Mouse (Mus musculus) MEL (cell line): ENCODE data around the gene Rgmb. TPM values are rescaled to one million over a fixed set of nuclear protein-coding genes. Genes with fewer than 3 reads are reported as not detected.

Experiments used
- DNase-seq: peaks from one replicate; pipeline ENCODE4 v3.0.0; 2011; ENCODE audit warnings: low read depth, low spot score
- H3K27ac ChIP-seq: 2 replicates; pipeline ENCODE4 v1.5.1; 2012; ENCODE audit warnings: low read depth, mild to moderate bottlenecking, control low read depth, low read length, moderate library complexity; ENCODE audit not compliant: control insufficient read depth
- H3K27me3 ChIP-seq, 2 experiments: fragments of 150-350 bp in 1 of 2; sonication (generic) in 1 of 2; 2 replicates each; pipeline ENCODE4 v1.6.1; 2012; ENCODE audit warnings: low read length in 2 of 2, mild to moderate bottlenecking in 2 of 2, improper control_type of control experiment in 1 of 2, moderate library complexity in 1 of 2; ENCODE audit not compliant: insufficient read depth in 2 of 2, control insufficient read depth in 1 of 2
- H3K36me3 ChIP-seq, 2 experiments: 2 replicates each; pipeline ENCODE4 v1.6.1; 2012 to 2014; ENCODE audit warnings: low read length in 2 of 2, improper control_type of control experiment in 1 of 2, inconsistent platforms in 1 of 2, mild to moderate bottlenecking in 1 of 2; ENCODE audit not compliant: insufficient read depth in 2 of 2, control insufficient read depth in 1 of 2
- H3K4me1 ChIP-seq, 2 experiments: fragments of 150-350 bp in 1 of 2; sonication (generic) in 1 of 2; 2 replicates each; pipeline ENCODE4 v1.6.1; 2012; ENCODE audit warnings: low read length in 2 of 2, improper control_type of control experiment in 1 of 2, mild to moderate bottlenecking in 1 of 2; ENCODE audit not compliant: insufficient read depth in 2 of 2, control insufficient read depth in 1 of 2
- H3K4me3 ChIP-seq, 2 experiments: fragments of 150-350 bp in 1 of 2; sonication (generic) in 1 of 2; 2 replicates each; pipeline ENCODE4 v1.5.1; 2012; ENCODE audit warnings: low read depth in 2 of 2, low read length in 2 of 2, mild to moderate bottlenecking in 2 of 2, moderate library complexity in 2 of 2, control low read depth in 1 of 2, improper control_type of control experiment in 1 of 2; ENCODE audit not compliant: control insufficient read depth in 1 of 2, insufficient read depth in 1 of 2
- H3K79me2 ChIP-seq: 2 replicates; pipeline ENCODE4 v1.6.1; 2012; ENCODE audit warnings: mild to moderate bottlenecking, low read length, moderate library complexity; ENCODE audit not compliant: control insufficient read depth, poor library complexity, insufficient read depth
- H3K9ac ChIP-seq: 2 replicates; pipeline ENCODE4 v1.6.1; 2012; ENCODE audit warnings: low read depth, mild to moderate bottlenecking, control low read depth, low read length, moderate library complexity; ENCODE audit not compliant: control insufficient read depth, poor library complexity, severe bottlenecking
- H3K9me3 ChIP-seq: fragments of 150-350 bp; sonication (generic); replicated peaks from 2 replicates; pipeline ENCODE4 v1.6.1; 2012; ENCODE audit warnings: mild to moderate bottlenecking, low read length, improper control_type of control experiment, moderate library complexity; ENCODE audit not compliant: insufficient read depth
- E2F4 ChIP-seq: IDR thresholded peaks from 2 replicates; pipeline ENCODE4 v1.6.1; 2011; ENCODE audit warnings: low read depth, low read length, improper control_type of control experiment, borderline replicate concordance
- ETS1 ChIP-seq: IDR thresholded peaks from 2 replicates; pipeline ENCODE4 v1.6.1; 2012; ENCODE audit warnings: low read depth, mild to moderate bottlenecking, inconsistent platforms, low read length, improper control_type of control experiment, moderate library complexity
- KAT2A ChIP-seq: conservative IDR thresholded peaks from 2 replicates; pipeline ENCODE4 v1.6.1; 2012; ENCODE audit warnings: low read depth, low read length, improper control_type of control experiment, inconsistent platforms
- MAFK ChIP-seq: IDR thresholded peaks from 2 replicates; pipeline ENCODE4 v1.6.1; 2011; ENCODE audit warnings: low read depth, mild to moderate bottlenecking, low read length, improper control_type of control experiment, borderline replicate concordance
- MYC ChIP-seq: IDR thresholded peaks from 2 replicates; pipeline ENCODE4 v1.6.1; 2011; ENCODE audit warnings: low read depth, mild to moderate bottlenecking, low read length, improper control_type of control experiment, moderate library complexity
- POLR2AphosphoS5 ChIP-seq: IDR thresholded peaks from 2 replicates; pipeline ENCODE4 v1.6.1; 2012; ENCODE audit warnings: low read depth, borderline replicate concordance, mild to moderate bottlenecking, inconsistent platforms, low read length, moderate library complexity, mixed read lengths
- TAL1 ChIP-seq: IDR thresholded peaks from 2 replicates; pipeline ENCODE4 v1.6.1; 2012; ENCODE audit warnings: mild to moderate bottlenecking, inconsistent platforms, low read length, moderate library complexity, mixed read lengths
- TCF12 ChIP-seq: IDR thresholded peaks from 2 replicates; pipeline ENCODE4 v1.6.1; 2014; ENCODE audit warnings: low read depth, mild to moderate bottlenecking, inconsistent platforms, low read length, improper control_type of control experiment, moderate library complexity
- UBTF ChIP-seq: IDR thresholded peaks from 2 replicates; pipeline ENCODE4 v1.6.1; 2012; ENCODE audit warnings: low read depth, mild to moderate bottlenecking, inconsistent platforms, low read length, improper control_type of control experiment, moderate library complexity, borderline replicate concordance; ENCODE audit not compliant: insufficient read depth
- ZMIZ1 ChIP-seq: IDR thresholded peaks from 2 replicates; pipeline ENCODE4 v1.6.1; 2012; ENCODE audit warnings: low read depth, mild to moderate bottlenecking, inconsistent platforms, low read length, improper control_type of control experiment, moderate library complexity
- ZNF384 ChIP-seq: IDR thresholded peaks from 2 replicates; pipeline ENCODE4 v1.6.1; 2012; ENCODE audit warnings: low read depth, mild to moderate bottlenecking, inconsistent platforms, low read length, improper control_type of control experiment
- polyA plus RNA-seq, 2 experiments: library from polyadenylated mRNA; stranded (reverse) in 1 of 2; unstranded in 1 of 2; fragments of >175 nt in 1 of 2; fragments of >200 nt in 1 of 2; gene quantifications; 2 replicates each; pipeline versions ENCODE4 v1.2.1 to v1.2.4; 2012; ENCODE audit warnings: low replicate concordance in 2 of 2, low read depth in 1 of 2; ENCODE audit not compliant: insufficient read length in 2 of 2, insufficient read depth in 1 of 2, missing spikeins in 1 of 2
- total RNA-seq: library from RNA; depleted of rRNA; stranded (reverse); fragments of 300-350 nt; gene quantifications from 2 replicates; pipeline ENCODE4 v1.2.3, GENCODE M21; 2012

The Rgmb gene
- total and polyA plus RNA-seq, 3 experiments: not detected

GRCm38 (mm10) chr17:15853121-15853520 lies 22.3 kb upstream of the Rgmb start:
- Histone ChIP-seq H3K27ac (no peak overlapping the region), H3K79me2 (no peaks in the 10 kb centered on the region), H3K27me3 (no peaks in the 10 kb centered on the region), H3K9me3 (no peaks in the 10 kb centered on the region), H3K4me3 (no peak overlapping the region), H3K9ac (no peak overlapping the region), H3K4me1 (no peaks in the 10 kb centered on the region), H3K36me3 (no peaks in the 10 kb centered on the region)
- DNase-seq: no peak
- TF ChIP-seq E2F4 (no peak), ETS1 (no peak), ZNF384 (peak; percentile 77), KAT2A (no peak)

- Histone ChIP-seq H3K4me1 (no peaks in the 10 kb centered on the region), H3K36me3 (no peaks in the 10 kb centered on the region), H3K9me3 (no peaks in the 10 kb centered on the region), H3K27ac (no peak overlapping the region), H3K79me2 (no peaks in the 10 kb centered on the region), H3K4me3 (no peak overlapping the region), H3K27me3 (peaks cover 0 to 1% of the 10 kb centered on the region in 2 experiments; a peak in 1 of 4 replicates), H3K9ac (no peak overlapping the region)
- TF ChIP-seq MAFK: no peak
- TF ChIP-seq UBTF: no peak
- no peak for DNase-seq
These were observed 19.7 kb upstream of the Rgmb start for GRCm38 (mm10) chr17:15850544-15850943.

- Histone ChIP-seq H3K27ac (no peak overlapping the region), H3K4me3 (no peak overlapping the region), H3K27me3 (no peaks in the 10 kb centered on the region; a peak in 1 of 4 replicates), H3K79me2 (no peaks in the 10 kb centered on the region), H3K36me3 (no peaks in the 10 kb centered on the region), H3K9me3 (no peaks in the 10 kb centered on the region), H3K9ac (no peak overlapping the region), H3K4me1 (no peaks in the 10 kb centered on the region)
- TF ChIP-seq ZNF384: no peak
- TF ChIP-seq TCF12: no peak
- no peak for TF ChIP-seq POLR2AphosphoS5
- TF ChIP-seq MYC: no peak
- no peak for TF ChIP-seq TAL1
- no peak for TF ChIP-seq ZMIZ1
- DNase-seq: no peak
These were observed 10.6 kb upstream of the Rgmb start for GRCm38 (mm10) chr17:15841425-15841824.
